Mouse (Mus musculus) heart, postnatal 0 days (tissue): ENCODE results near the gene Shank1.

Experiments
- CTCF ChIP-seq: IDR thresholded peaks from 2 replicates; pipeline ENCODE4 v1.5.1; 2016; ENCODE audit warnings: antibody characterized with exemption, control low read depth, low read depth
- EP300 ChIP-seq: IDR thresholded peaks from 2 replicates; pipeline ENCODE4 v1.6.1; 2016; ENCODE audit warnings: antibody characterized with exemption, low read depth

GRCm38 (mm10) chr7:44352750-44353600, 42.9 kb downstream of the Shank1 start:
- TF ChIP-seq EP300 (no peak), CTCF (no peak)
